Mouse (Mus musculus) lung, postnatal 14 days (tissue): Measurements from ENCODE around the gene Slc38a11.

Experiments
- DNase-seq: peaks from one replicate; pipeline ENCODE4 v3.0.0; 2021

Gene Slc38a11

DNA sequence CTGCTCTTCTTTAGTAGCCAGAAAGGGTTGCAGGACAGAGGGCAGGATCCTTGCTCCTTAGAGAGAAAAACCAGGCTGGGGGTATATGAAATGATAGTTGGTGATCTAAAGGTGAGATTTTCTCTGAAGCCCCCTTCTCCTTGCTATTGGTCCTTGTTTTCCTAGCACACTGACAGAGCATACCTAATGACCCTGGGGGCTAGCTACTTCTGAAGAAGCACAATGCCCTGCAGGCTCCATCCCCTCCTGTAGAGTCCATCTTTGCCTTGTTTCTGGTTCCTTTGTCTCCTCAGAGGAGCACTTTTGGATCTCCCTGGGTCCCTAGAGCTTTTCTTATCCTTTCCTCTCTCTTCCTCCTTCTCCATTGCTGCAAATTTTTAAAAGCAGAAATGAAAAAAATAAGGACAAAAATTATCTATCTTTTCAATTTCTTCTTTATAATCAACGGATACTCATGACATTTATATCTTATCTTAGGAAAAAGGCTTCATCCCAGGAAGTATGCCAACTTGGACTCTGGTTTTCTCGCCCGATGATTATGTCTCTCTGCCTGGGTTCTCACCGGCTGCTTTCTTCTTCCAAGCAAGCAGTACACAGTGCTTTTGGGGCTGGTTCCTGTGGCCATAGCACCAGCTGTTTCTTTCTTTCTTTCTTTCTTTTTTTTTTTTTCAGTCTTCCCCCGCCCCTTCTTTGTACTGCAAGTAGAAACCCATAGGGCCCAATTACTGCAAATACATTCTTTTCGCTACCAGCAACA is 41.7 kb downstream of the Slc38a11 start:
- no peak for DNase-seq

DNA sequence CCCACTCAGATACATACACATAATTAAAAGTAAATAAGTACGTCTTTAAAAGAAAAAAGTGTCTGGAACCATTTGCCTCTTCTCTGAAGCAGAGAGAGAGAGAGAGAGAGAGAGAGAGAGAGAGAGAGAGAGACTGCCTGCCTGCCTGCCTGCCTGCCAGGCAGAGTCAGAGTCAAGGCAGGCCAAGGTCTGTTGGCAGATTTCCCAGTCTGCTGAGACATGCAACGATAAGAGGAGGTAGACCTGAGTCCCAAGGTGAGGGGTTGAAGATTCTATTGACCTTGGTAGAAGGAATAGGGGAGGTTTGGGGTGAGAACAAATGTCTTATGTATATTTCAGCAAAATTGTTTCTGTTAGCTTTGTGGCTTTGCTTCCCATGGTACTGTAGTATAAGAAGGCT is 42.9 kb downstream of the Slc38a11 start:
- DNase-seq, result no peak

DNA sequence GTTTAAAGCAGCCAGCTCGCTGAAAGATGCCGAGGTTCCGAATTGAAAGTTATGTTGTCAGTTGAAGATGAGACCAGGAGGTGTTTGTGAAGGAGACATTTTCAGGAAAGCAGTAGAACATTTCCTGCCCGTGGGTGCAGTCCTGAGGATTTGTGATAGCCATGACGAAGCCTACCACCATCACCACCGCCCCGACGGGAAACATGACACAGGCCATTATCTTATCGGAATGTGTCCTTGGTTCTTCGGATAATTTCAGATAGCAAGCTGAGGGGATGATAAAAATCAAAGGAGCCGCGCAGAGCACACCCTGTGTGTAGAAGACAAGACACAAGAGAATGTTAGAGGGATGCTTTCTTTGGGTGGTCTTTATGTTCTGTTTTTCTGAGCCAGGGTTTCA is 47.1 kb downstream of the Slc38a11 start:
- no peak for DNase-seq

DNA sequence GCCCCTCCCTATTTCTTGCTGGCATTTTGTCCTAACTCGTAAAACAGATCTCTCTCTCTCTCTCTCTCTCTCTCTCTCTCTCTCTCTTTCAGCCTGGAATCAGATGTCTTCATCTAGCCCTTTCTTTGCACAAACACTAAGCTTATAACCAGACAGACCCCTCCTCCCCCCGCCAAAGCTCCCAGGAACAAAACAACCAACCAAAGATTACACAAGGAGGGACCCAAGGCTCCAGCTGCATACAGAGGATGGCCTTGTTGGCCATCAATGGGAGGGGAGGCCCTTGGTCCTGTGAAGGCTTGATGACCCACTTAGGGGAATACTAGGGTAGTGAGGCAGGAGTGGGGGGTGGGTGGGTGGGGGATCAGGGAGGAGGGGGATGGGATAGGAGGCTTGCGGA is 52.6 kb downstream of the Slc38a11 start:
- no peak for DNase-seq

DNA sequence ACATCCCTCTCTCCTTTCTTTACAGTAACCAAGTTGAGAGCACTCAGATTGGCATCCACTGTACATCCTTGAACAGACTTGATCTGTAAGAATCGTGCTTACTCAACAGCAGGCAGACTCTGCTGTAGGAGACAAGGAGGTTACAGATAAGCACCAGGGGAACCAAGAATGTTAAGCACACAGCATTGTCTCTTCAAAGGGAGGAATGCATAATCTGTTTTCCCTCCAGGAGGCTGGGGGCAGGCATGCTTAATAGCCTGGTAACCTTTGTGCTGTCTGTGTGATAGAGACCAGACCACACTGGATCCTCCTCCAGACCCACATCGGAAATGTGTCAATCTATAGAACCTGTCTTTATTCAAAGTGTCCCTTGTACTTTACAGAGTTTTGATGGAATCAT is 67.3 kb downstream of the Slc38a11 start:
- no peak for DNase-seq

DNA sequence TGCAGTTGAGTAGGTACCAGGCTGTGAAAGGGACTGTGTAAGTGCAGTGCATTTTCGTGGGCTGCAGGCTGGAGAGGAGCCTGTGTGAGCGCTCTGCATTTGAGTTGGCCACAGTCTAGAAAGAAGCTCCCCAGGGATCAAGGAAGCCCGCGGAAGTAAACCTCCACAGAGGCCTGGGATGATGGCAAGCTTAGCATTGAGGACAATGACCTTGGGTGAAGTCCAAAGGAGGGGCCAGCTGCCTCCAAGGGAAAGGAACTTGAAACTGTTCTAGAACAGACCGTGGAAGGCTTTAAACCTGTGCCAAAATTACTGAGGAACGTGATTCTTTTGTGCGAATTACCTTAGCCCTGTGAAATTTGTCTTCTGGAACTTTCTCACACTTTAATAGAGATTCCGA is 69.7 kb downstream of the Slc38a11 start:
- no peak for DNase-seq

DNA sequence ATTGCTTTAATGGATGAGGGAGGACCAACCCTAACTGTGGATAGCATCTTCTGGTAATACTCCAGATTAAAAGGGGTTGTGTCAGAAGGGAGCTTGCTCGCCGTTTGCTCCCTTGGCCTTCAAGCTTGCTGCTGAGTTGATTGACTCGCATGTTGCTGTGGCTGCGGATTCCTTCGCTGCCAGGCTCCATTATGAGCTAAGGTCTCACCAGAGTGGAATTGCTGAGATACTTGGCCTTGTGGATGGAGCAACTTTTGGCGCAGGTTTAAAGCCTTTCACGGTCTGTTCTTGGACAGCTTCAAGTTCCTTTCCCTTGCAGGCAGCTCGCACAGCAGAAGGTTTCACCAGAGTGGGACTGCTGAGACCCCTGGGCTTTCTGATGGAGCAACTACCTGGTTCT is 70.4 kb downstream of the Slc38a11 start:
- no peak for DNase-seq

DNA sequence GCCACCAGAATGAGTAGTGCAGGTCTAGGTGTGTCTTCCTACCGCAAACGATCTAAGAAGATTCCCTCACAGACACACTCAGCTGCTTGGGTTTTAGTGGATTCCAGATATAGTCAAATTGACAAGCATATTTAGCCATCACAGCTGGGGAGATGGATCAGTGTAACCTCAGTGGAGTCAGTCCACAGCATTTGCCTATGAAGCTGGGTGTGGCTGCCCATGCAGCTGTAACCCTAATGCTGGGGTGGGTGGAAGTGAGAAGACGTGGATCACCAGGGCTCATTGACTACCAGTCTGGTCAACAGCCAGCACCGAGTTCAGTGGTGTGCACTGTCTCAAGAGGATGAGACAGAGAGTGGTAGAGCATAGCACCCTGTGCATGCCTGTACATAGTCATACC is 74.1 kb downstream of the Slc38a11 start:
- no peak for DNase-seq

DNA sequence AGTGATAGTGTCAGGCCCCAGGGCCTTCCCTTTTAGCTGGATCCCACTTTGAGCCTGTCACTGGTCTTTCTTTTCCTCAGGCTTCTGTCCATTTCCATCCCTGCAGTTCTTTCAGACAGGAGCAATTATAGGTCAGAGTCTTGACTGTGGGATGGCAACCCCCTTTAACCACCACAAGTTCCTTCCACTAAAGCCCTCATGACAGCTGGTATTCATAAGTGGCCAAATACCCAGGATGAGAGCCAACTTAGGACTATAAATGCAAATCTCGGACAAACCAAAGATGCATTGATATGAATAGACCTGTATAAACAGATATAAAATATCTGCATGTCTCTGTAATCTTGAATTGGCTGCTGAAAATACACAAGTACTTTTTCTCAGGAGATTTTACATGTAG is 75.1 kb downstream of the Slc38a11 start:
- no peak for DNase-seq

DNA sequence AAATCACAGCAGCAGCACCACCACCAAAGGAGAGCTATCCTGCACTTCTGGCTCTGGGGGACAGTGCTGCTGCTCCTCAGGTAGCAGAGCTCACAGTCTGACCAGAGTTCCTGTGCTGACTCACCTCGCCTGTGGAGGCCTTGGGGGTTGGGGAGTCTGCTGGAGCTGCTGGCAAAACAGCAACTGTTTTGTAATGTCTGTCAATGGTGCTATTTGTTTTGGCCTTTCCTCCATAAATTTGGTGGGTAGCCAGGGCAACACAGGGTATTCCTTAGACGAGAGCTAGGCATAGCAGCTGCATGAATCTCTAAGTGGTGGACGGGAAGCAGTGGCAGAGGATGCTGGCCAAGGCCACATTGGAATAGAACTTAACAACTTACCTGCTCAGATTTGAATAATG is 78.5 kb downstream of the Slc38a11 start:
- DNase-seq, result no peak

DNA sequence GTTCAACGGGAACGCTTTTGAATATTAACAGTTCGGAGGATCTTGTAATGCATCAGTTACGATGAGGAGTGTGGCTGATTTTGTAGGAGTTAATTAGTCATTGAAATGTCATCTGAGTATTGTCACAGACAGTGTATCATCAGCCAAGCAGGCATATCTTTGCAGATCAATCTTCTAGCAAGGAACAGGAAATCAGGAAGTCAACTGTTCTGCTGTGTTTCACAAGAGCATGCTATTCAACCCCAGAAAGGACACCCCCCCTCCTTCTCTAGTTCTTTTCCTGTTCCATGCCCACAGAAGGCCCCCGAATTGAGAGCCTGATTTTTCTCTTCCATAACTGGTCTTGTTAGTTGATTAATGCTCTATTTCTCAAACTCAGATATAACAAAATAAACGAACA is 80.9 kb downstream of the Slc38a11 start:
- DNase-seq, result no peak

DNA sequence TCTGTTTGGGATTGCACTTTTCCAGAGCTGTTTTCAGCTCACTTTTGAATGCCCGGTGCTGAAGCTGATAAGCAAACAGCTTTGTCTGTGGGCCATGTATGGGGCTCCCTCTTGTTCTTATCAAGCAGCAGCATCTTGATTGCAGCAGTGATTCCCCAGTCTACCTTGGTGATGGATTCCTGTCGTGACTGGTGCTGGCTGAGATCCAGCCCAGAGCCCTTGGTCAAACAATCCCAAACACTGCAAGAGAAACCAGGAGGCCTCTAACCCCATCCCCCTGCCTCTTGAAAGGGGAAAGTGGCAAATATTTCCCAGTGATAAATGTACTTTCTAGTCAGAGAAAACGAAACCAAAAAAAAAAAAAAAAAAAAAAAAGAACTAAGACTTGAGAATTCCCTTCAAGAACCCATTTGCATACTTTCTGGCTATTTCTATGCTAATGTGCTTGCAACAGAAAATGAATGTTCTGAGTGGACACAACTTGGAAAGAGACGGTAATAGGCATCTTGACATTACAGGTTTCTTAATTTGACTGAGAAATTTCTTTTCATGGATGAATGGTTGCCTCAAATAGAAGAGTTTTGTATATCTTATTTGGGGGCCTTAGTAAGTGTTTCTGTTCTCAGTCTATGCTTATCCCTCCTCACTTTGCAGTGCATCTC is 84.7 kb downstream of the Slc38a11 start:
- no peak for DNase-seq

DNA sequence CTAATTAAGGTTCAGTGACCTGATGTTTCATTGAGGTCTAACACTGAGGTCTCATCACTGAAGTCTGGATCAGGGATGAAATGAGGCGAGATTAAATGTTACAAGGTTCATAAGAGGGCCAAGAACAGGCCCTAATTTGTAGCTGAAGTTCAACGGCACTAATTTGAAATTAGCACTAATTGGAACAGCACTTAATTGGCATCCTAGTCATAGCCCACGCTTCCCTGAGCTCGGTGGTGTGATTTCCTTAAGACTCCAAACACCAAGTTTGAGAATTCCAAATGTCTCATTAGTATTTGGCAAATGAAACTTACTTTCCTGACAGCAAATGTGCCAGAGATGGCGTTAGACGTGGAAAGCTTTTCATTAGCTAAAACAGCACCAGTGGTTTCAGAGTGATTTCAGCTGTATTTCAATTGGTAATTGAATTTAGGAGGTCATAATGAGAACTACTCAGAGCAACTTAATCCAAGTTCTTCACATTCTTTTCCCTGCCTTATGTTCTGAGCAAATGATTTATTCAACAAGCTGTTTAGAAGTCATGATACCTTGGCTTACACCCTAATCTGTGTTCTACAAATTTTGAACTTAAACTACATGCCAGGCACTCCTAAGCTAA is 88.3 kb downstream of the Slc38a11 start:
- DNase-seq, result no peak

DNA sequence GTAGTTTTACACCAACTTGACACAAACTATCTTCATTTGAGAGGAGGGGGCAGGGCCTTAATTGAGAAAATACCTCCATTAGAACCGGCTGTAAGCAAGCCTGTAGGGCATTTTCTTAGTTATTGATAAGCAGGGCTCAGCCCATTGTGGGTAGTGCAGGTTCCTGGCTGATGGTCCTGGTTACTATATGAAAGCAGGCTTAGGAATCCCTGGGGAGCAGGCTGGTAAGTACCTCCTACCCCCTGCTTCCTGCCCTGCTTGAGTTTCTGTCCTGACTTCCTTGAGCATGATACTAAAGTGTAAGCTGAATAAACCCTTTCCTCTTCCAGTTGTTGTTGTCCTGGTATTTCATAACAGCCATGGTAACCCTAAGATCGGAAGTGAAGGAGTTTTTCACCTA is 89.9 kb downstream of the Slc38a11 start:
- DNase-seq, result no peak

DNA sequence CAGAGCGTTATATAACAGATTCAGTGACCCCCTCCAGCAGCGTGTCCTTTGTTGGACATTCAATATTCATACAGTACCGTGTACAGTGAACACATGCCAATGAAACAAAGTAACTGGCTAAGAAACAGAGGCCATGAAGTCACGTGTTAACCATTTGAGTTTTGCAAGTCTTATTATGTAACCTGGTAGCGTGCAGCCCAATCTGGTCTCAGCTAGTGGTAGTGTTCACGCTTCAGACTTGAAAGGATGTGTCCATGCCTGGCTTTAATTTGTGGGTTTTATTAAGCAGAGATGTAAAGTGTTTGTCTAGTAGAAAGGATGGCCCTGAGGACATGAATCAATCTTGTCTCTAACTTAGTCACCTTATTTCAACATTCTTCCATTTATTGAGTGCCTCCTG is 95.1 kb downstream of the Slc38a11 start:
- no peak for DNase-seq

DNA sequence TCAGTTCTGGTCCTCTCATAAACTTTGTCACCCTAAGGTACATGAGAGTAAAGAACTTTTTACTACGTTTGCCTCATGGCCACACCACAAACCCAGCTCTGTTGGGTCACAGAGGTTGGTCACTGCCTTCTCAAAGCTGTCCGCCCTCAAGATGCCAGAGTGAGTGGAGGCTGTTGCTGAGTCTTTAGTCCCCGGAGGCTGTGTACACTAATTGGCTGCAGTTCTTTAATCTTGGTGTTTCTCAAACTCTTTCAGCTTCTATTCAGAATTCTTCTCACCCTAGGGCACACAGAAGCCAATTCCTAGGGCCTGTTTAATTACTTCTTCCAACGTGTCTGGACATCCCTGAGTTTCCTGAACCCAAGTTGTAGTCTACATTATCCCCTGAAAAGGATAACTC is 96.0 kb downstream of the Slc38a11 start:
- DNase-seq, result no peak

DNA sequence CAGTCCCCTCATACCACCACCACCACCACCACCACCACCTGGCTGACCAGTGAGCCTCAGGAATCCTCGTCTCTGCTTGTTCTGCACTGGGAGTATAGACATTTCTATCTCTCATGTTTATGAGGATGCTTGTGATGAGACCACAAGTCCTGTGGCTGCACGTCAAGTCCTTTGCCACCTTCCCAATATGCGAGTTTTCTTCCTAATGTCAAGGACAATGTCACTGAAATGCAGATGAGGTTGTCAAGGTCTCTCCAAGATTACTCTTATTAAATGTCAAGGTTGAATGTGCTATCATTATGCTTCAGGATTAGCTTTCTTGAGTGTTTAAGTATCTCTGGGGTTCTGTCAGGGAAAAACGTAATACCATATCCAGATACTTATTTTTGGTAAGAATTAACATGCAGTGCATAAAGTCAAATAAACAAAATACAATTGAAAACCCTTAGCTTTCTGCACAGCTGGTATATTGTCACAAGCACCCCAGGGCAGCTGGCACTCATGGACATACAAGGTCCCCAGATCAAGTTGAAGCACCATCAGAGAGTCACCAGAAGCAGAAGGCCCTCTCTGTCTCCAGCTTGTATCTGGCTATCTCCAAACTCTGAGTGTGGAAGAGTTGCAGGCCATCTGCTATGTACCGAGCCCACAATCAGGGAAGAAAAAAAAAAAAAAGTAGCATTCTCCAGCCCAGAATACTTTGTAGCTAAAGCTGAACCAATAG is 97.1 kb downstream of the Slc38a11 start:
- no peak for DNase-seq
